Mouse (Mus musculus) WW6 (cell line): Measurements from ENCODE around the gene Cela3b.

Experiments
- DNase-seq: peaks from one replicate; pipeline ENCODE4 v3.0.0-alpha.2; 2013; ENCODE audit warnings: low read depth, low spot score

The Cela3b gene

DNA sequence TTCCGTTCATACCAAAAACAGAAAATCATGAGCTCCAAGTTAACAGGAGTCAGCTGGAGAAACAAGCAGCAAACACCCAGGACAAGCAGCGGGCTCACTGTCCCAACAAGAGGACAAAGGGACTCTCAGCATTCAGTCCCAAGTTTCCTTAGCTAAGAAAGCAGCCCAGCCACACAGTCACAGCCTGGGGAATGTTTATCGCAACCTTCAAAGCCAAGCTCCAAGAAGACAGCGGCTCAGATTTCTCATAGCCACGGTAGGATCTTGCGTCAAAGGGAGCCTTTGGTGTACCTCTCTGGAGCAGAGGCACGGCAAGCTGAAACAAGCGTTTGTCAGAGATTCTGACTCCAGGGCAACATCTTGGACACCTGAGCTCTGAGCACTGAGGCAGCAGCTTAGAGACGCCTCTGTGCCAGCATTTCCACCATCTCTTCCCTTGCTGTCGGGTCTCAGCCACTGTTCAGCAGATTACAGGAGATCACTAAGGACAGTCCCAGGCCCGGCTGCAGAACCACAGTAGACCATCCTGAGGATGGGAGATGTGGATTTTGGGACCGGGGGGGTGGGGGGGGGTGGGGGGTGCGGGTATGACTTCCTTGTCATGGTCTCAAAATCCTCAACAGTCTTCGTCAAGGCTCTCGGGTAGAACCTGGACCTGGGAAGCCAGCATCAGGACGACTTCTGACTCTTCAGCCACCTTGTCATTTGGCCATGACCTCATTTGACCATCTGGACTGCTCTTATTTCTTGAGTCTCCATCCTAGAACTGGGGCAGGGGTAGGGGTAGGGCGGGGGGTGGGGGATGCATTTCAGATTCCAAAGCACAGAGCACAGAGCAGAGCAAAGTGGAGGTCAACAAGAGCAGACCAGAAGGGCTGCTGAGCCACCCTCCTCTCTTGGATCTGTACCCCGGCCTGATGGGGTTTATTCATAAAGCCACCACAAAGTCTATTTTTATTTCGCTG, 54.7 kb downstream of the Cela3b start:
- no peak for DNase-seq

DNA sequence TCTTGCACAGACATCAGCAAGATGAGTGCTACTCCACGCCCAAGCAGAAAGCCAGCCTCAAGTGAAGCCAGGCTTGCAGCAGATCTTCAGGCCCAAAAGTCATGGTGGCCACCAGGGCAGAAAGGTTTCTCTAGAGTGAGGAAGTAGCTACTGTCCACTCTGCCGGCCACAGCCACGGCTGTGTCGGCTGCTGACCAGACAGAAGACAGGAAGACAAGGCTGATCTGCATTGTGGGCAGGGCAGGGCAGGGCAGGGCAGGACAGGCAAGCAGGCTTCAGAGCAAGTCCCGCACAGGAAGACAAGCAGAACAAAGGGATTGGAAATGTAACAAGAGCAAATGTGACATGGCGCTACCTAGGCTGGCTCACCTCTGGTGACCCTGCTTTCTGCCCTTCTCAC, 56.6 kb downstream of the Cela3b start:
- DNase-seq = no peak

DNA sequence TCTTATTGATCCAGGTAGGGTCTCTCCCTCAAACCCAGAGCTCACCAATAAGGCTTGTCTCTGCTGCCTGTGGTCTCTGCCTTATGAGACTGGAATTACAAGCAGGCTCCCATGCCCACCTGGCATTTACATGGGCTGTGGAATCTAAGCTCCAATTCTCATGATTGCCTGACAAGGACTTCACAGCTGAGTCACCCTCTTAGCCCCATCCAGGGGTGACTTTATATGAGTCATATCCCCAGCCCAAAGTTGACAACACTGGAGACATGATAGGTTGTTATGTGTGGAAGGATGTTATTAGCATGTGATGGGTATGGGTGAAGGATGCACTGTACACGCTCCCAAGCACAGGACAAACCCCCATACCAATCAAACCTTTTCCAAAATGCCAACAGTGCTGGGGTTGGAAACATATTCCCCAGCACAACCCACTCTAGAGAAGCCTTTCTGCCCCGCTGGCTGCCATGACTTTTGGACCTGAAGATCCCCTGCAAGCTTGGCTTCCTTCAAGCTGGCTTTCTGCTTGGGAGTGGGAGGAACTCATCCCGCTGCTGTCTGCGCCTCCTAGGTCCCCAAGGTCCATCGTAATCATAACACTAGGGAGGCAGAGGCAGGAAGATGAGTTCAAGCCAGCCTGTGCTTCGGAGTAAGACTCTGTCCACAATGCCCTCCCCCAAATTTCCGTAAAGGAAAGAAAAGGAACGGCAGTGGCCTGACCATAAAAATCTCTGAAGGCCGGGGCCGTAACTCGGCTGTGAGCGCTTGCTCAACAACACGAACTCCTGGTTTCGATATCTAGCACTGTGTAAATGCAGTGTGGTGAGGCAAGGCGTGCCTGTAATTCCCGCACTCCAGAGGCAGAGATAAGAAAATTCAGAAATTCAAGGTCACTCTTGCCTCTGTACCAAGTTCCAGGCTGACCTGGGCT, 58.5 kb downstream of the Cela3b start:
- no peak for DNase-seq
